Mouse (Mus musculus) testis, adult 2 months (tissue): ENCODE results near the gene Gm5141.
"Not testable (repeated sequence)": the region's sequence is repeated elsewhere in the genome, so short reads cannot be mapped to it uniquely, and the experiment has no call there.

Source experiments
- CTCF ChIP-seq: fragments of 200-500 bp; IDR thresholded peaks from 2 replicates; pipeline ENCODE4 v1.5.1; 2012; ENCODE audit warnings: low read depth, mild to moderate bottlenecking, inconsistent platforms, low read length, moderate library complexity; ENCODE audit not compliant: control insufficient read depth, insufficient read depth, insufficient replicate concordance
- POLR2A ChIP-seq: fragments of 200-500 bp; IDR thresholded peaks from 2 replicates; pipeline ENCODE4 v1.6.1; 2012; ENCODE audit warnings: low read depth, mild to moderate bottlenecking, inconsistent platforms, low read length, moderate library complexity; ENCODE audit not compliant: control insufficient read depth

GRCm38 (mm10) chr13:62760432-62761415, 24.9 kb downstream of the Gm5141 start, which contains the start of gene Platr25:
- peak; percentile 48; the same call in 1 of the 2 replicates for TF ChIP-seq POLR2A
- not testable (repeated sequence) for TF ChIP-seq CTCF
